Mouse (Mus musculus) frontal cortex, adult 2 months (tissue): ENCODE results near the gene Olfr1099. TPM values are rescaled to one million over a fixed set of nuclear protein-coding genes. Genes with fewer than 3 reads are reported as not detected.

Experiments
- DNase-seq, 2 experiments: peaks; one replicate each; pipeline ENCODE4 v3.0.0; 2022; ENCODE audit warnings: low spot score in 1 of 2; ENCODE audit errors: extremely low spot score in 1 of 2
- polyA plus RNA-seq: library from polyadenylated mRNA; depleted of rRNA; stranded (reverse); fragments of >200 nt; gene quantifications from 2 replicates; pipeline ENCODE4 v1.2.3, GENCODE M21; 2012; rRNA removed

The Olfr1099 gene
- not detected in 2 replicates for polyA plus RNA-seq

DNA sequence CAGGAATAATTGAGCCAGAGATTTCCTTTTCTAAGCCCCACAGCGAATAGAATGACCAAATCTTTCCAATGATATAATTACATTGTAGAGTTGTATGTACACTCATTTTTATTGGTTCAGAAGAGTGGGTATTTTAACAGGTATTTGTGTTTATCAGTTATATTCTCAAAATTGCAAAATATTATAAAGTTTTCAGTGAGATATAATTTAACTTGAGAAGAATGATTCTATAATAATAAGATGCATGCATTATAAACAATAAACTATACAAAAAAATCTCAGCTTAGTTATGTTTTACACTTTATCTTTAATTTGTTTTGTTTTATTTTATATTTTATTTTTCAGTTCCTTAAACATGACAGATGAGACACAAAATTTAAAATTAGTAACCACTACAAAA, at the start of gene Olfr1099:
Gene Olfr1099 (minus strand): TSS at position 101 of the 400 bp plus-strand sequence.
- DNase-seq = no peak

GRCm38 (mm10) chr2:86998098-86998497, 37.6 kb upstream of the Olfr1099 start, which contains the start of gene Olfr1102:
Olfr1102 (plus strand) TSS chr2:86998398.
- no peak for DNase-seq

DNA sequence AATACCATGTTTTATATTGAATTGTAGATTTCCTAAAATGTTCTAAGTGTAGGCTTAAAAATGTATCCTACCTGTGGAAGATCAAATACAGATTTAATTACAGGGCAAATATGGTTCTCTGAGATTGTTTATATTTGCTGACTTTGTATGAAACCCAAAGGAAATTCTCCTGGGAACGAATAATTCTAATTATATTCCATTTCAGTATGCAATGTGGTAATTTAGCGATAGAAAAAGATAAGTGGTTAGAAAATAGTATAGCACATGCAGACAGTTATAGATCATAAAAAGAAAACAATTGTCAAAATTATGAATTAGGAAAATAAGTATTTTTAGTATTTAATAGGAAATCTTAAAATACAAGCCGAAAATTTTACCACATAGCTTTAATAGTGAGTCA, 30.6 kb upstream of the Olfr1099 start, which contains the start of gene Olfr1101:
Gene Olfr1101 (minus strand): TSS at position 101 of the 400 bp plus-strand sequence.
- no peak for DNase-seq

DNA sequence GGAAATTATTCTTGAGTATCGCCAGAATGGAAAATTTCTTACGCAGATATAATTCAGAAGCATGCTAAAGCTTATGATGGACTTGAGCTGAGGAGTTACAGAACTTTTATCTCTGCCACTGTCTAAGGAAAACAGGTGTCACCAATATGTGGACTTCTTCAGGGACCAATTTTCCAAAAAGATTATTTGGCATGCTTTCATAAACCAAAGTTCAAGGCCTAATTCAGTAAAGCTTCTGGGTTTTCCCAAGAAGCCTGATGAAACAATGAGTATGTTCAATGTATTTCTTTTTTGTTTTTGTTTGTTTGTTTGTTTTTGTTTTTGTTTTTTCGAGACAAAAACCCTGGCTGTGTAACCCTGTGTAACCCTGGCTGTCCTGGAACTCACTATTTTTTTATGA, 19.4 kb upstream of the Olfr1099 start, which contains the start of gene Olfr1100:
Gene Olfr1100 (minus strand): TSS at position 101 of the 400 bp plus-strand sequence.
- no peak for DNase-seq

DNA sequence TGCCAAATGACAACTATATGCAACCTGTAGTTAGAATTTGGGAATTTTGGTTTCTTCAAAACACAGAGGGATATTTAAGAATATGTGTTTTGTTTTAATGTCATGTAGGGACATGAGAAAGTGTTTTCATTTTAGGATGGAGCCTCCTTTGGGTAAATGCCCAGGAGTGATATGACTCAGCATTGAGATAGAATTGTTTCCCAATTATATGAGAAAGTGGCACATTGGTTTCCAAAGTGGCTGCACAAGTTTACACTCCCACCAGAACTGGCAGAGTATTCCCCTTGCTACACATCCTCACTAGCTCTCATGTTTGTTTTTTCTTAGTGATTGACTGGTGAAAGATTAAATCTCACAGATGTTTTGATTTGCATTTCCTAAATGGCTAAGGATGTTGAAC, 33.9 kb downstream of the Olfr1099 start:
- peak; percentile 23 to 58 for DNase-seq

DNA sequence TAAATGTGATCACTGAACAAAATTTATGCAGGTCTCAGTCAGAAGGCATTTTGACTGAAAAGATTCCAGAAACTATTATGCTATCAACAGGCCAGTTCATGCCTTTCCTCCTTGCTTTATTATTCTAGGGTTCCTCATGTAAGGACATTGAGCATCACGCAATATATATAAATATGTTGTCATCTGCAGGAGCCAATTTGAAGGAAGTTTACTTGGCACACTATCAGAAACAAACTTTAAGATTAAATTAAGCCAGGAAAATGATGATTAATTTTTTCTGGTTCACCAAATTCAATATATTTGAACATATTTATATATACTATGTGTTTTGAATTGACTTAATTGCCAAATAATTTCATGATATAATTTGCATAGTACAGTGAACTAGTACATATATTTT, 36.0 kb downstream of the Olfr1099 start, which contains the start of gene Olfr1098:
Gene Olfr1098 (minus strand): TSS at position 101 of the 400 bp plus-strand sequence.
- no peak for DNase-seq

- peak in 1 of 2 experiments; percentile 49 for DNase-seq
Measured at GRCm38 (mm10) chr2:86905647-86906046, 54.8 kb downstream of the Olfr1099 start.

Other genes with a start within 250 kb of the Olfr1099 start
- not detected in 2 replicates for gene Olfr1089, start 227.0 kb downstream of the Olfr1099 start, polyA plus RNA-seq
- not detected in 2 replicates for gene Olfr1090, start 201.7 kb downstream of the Olfr1099 start, polyA plus RNA-seq
- not detected in 2 replicates for gene Olfr1093, start 178.2 kb downstream of the Olfr1099 start, polyA plus RNA-seq
- not detected in 2 replicates for gene Olfr141, start 150.7 kb downstream of the Olfr1099 start, polyA plus RNA-seq
- not detected in 2 replicates for gene Olfr1094, start 136.0 kb downstream of the Olfr1099 start, polyA plus RNA-seq
- not detected in 2 replicates for gene Olfr1095, start 109.0 kb downstream of the Olfr1099 start, polyA plus RNA-seq
- not detected in 2 replicates for gene Gm13723, start 85.9 kb downstream of the Olfr1099 start, polyA plus RNA-seq
- gene Olfr1097, start 68.5 kb downstream of the Olfr1099 start, polyA plus RNA-seq = not detected in 2 replicates
- not detected in 2 replicates for gene Olfr1098, start 36.1 kb downstream of the Olfr1099 start, polyA plus RNA-seq
- not detected in 2 replicates for gene Olfr1100, start 19.3 kb upstream of the Olfr1099 start, polyA plus RNA-seq
- not detected in 2 replicates for gene Olfr1101, start 30.5 kb upstream of the Olfr1099 start, polyA plus RNA-seq
- not detected in 2 replicates for gene Olfr1102, start 37.7 kb upstream of the Olfr1099 start, polyA plus RNA-seq
- 0.15 TPM in 1 of 2 replicates, not detected in the other for gene Olfr1104, start 66.4 kb upstream of the Olfr1099 start, polyA plus RNA-seq
- gene Olfr1105, start 75.8 kb upstream of the Olfr1099 start, polyA plus RNA-seq = not detected in 2 replicates
- gene Olfr1106, start 91.6 kb upstream of the Olfr1099 start, polyA plus RNA-seq = 0.23 TPM in 1 of 2 replicates, not detected in the other
- gene Olfr1107, start 115.1 kb upstream of the Olfr1099 start, polyA plus RNA-seq = not detected in 2 replicates
- not detected in 2 replicates for gene Olfr1109, start 135.3 kb upstream of the Olfr1099 start, polyA plus RNA-seq
- not detected in 2 replicates for gene Olfr259, start 153.9 kb upstream of the Olfr1099 start, polyA plus RNA-seq
- gene Olfr1110, start 179.6 kb upstream of the Olfr1099 start, polyA plus RNA-seq = 0.04 TPM in 1 of 2 replicates, not detected in the other
- gene Olfr1111, start 191.9 kb upstream of the Olfr1099 start, polyA plus RNA-seq = not detected in 2 replicates
- not detected in 2 replicates for gene Olfr1112, start 227.1 kb upstream of the Olfr1099 start, polyA plus RNA-seq
- gene Olfr1113, start 248.3 kb upstream of the Olfr1099 start, polyA plus RNA-seq = not detected in 2 replicates